Mouse (Mus musculus): ENCODE results near the gene Angpt4.

DNA sequence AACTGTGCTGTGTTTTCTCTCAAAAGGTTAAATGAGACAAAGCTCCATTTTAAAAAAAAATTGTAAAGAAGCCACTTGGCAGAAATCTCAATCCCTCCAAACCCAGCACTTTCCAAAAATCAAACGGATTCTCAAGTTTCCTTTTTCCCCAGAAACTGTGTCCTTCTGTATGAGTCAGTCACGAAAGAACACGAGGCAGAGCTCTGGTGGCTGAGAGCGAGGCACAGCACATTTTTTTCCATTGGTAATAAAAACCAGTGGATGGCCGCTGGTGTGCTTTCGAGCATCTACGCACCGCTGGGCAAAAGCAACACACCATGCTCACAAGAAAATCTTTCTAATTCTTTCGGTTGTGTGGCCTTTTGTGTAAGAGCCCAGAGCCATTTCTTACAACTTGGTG lies 73.0 kb downstream of the Angpt4 start:
- TF ChIP-seq CTCF (IDR thresholded peaks at IDR 0.05; ENCODE audit: extremely low read depth, insufficient read depth, insufficient read length, insufficient replicate concordance) = no peak
- no peak for TF ChIP-seq POLR2A (IDR thresholded peaks at IDR 0.05; ENCODE audit: low read depth, low read length)

Measured in spleen, adult 2 months (tissue).